Mouse (Mus musculus) stomach, embryonic 14.5 days (tissue): ENCODE data around the gene Ctdnep1. TPM values are rescaled to one million over a fixed set of nuclear protein-coding genes. Genes with fewer than 3 reads are reported as not detected.
"Not testable (repeated sequence)": the region's sequence is repeated elsewhere in the genome, so short reads cannot be mapped to it uniquely, and the experiment has no call there.

Experiments
- ATAC-seq: fragments of 200-750 bp; cut with Nextera tagmentation; 2 replicates; pipeline ENCODE4 v1.8.0; 2017; ENCODE audit warnings: low read depth, moderate TSS enrichment; ENCODE audit not compliant: insufficient number of reproducible peaks, insufficient read depth, low FRiP score
- H3K27ac ChIP-seq: fragments of 300-500 bp; sonication (generic); 2 replicates; pipeline ENCODE4 v1.5.1; 2014; ENCODE audit warnings: mild to moderate bottlenecking, low read length, moderate library complexity, mixed read lengths
- H3K27me3 ChIP-seq: fragments of 300-500 bp; sonication (generic); 2 replicates; pipeline ENCODE4 v1.6.1; 2014; ENCODE audit warnings: low read length, control low read depth, mixed read lengths; ENCODE audit not compliant: control insufficient read depth, insufficient read depth
- H3K36me3 ChIP-seq: fragments of 300-500 bp; sonication (generic); 2 replicates; pipeline ENCODE4 v1.6.1; 2014; ENCODE audit warnings: mild to moderate bottlenecking, control low read depth, low read length, moderate library complexity, mixed read lengths; ENCODE audit not compliant: control insufficient read depth, insufficient read depth
- H3K4me1 ChIP-seq: fragments of 300-500 bp; sonication (generic); 2 replicates; pipeline ENCODE4 v1.6.1; 2014; ENCODE audit warnings: low read length, control low read depth, mixed read lengths; ENCODE audit not compliant: control insufficient read depth, insufficient read depth
- H3K4me2 ChIP-seq: fragments of 300-500 bp; sonication (generic); replicated peaks from 2 replicates; pipeline ENCODE4 v1.6.1; 2014; ENCODE audit warnings: low read depth, low read length, control low read depth
- H3K4me3 ChIP-seq: fragments of 300-500 bp; sonication (generic); 2 replicates; pipeline ENCODE4 v1.5.1; 2014; ENCODE audit warnings: low read depth, low read length, control low read depth
- H3K9ac ChIP-seq: fragments of 300-500 bp; sonication (generic); replicated peaks from 2 replicates; pipeline ENCODE4 v1.6.1; 2014; ENCODE audit warnings: low read depth, mild to moderate bottlenecking, control low read depth, low read length, moderate library complexity, mixed read lengths
- H3K9me3 ChIP-seq: fragments of 300-500 bp; sonication (generic); 2 replicates; pipeline ENCODE4 v1.6.1; 2016; ENCODE audit warnings: low read depth, low read length, control low read depth; ENCODE audit not compliant: control insufficient read depth
- WGBS: fragments of 180-500 bp; shearing (Covaris S2); extraction: QIAGEN DNeasy Blood & Tissue Kit; methylation state at CpG from one replicate; pipeline ENCODE4 v1.1.7; 2014; 5-methylcytosine and 5-hydroxymethylcytosine counted together
- polyA plus RNA-seq: library from polyadenylated mRNA; unstranded; fragments of >200 nt; fragmentation: Nextera tagmentation; extraction: Ambion mirVana; gene quantifications from 2 replicates; pipeline ENCODE4 v1.2.1, GENCODE M21; 2014

Ctdnep1 gene
- polyA plus RNA-seq, 1 experiment from 2014 or later: 29.5 TPM

- H3K27me3 ChIP-seq, H3K36me3 ChIP-seq, H3K9ac ChIP-seq, H3K4me1 ChIP-seq, H3K9me3 ChIP-seq, ATAC-seq, H3K4me3 ChIP-seq, H3K4me2 ChIP-seq, H3K27ac ChIP-seq: not testable (repeated sequence)
- 71% methylated on average over 4 of the region's 4 CpGs for WGBS
Observed at GRCm38 (mm10) chr11:69955618-69956017, 25.3 kb upstream of the Ctdnep1 start.

- Histone ChIP-seq H3K4me2 (no peak overlapping the region), H3K27ac (no peak overlapping the region), H3K4me1 (no peaks in the 10 kb centered on the region), H3K4me3 (no peak overlapping the region), H3K9ac (no peak overlapping the region), H3K27me3 (no peaks in the 10 kb centered on the region), H3K9me3 (no peaks in the 10 kb centered on the region), H3K36me3 (no peaks in the 10 kb centered on the region)
- 78% methylated on average over 1 of the region's 1 CpGs for WGBS
- ATAC-seq: no peak
Observed at GRCm38 (mm10) chr11:69956218-69956617, 24.7 kb upstream of the Ctdnep1 start.

- H3K27ac ChIP-seq: no peak overlapping the region
- no peak overlapping the region for H3K4me3 ChIP-seq
- 31% methylated on average over 5 of the region's 5 CpGs for WGBS
- H3K4me2 ChIP-seq: no peak overlapping the region
- H3K9me3 ChIP-seq: no peaks in the 10 kb centered on the region
- H3K9ac ChIP-seq: no peak overlapping the region
- no peaks in the 10 kb centered on the region for H3K4me1 ChIP-seq
- ATAC-seq: no peak
- peaks cover 19% of the 10 kb centered on the region for H3K27me3 ChIP-seq
- H3K36me3 ChIP-seq: no peaks in the 10 kb centered on the region
Observed at GRCm38 (mm10) chr11:69960616-69961015, 20.3 kb upstream of the Ctdnep1 start.

- Histone ChIP-seq H3K4me3 (no peak overlapping the region), H3K9ac (no peak overlapping the region), H3K4me2 (no peak overlapping the region), H3K36me3 (no peaks in the 10 kb centered on the region), H3K9me3 (no peaks in the 10 kb centered on the region), H3K27ac (no peak overlapping the region), H3K27me3 (peaks cover 27% of the 10 kb centered on the region), H3K4me1 (0 out of 2 replicates have a peak, but pooled peaks cover 7% of the 10 kb centered on the region)
- 36% methylated on average over 5 of the region's 5 CpGs for WGBS
- ATAC-seq: no peak
Observed at GRCm38 (mm10) chr11:69961841-69962240, 19.1 kb upstream of the Ctdnep1 start.

- peaks cover 27% of the 10 kb centered on the region for H3K27me3 ChIP-seq
- no peaks in the 10 kb centered on the region for H3K9me3 ChIP-seq
- H3K4me3 ChIP-seq: peak within 1 kb of the TSS; percentile 46
- ATAC-seq: no peak
- peak within 1 kb of the TSS; percentile 35 for H3K4me2 ChIP-seq
- WGBS: 9% methylated on average over 24 of the region's 24 CpGs
- 0 out of 2 replicates have a peak, but pooled peaks cover 9% of the 10 kb centered on the region for H3K4me1 ChIP-seq
- peak within 1 kb of the TSS; percentile 60 for H3K9ac ChIP-seq
- H3K36me3 ChIP-seq: peaks cover 16% of the 10 kb centered on the region
- H3K27ac ChIP-seq: peak within 1 kb of the TSS; percentile 87
Observed at GRCm38 (mm10) chr11:69964650-69965270, 16.2 kb upstream of the Ctdnep1 start, which contains the start of gene Cldn7. Gene Cldn7 (plus strand): TSS chr11:69964779.

- H3K27me3 ChIP-seq: peaks cover 27% of the 10 kb centered on the region
- H3K4me3 ChIP-seq: peak overlapping the region; percentile 46
- H3K4me2 ChIP-seq: peak overlapping the region; percentile 59
- no peaks in the 10 kb centered on the region for H3K9me3 ChIP-seq
- H3K27ac ChIP-seq: peak overlapping the region; percentile 87
- WGBS: 3% methylated on average over 49 of the region's 49 CpGs
- H3K36me3 ChIP-seq: peaks cover 16% of the 10 kb centered on the region
- H3K9ac ChIP-seq: peak overlapping the region; percentile 60
- 0 out of 2 replicates have a peak, but pooled peaks cover 9% of the 10 kb centered on the region for H3K4me1 ChIP-seq
- peak; percentile 71 for ATAC-seq
Observed at GRCm38 (mm10) chr11:69965271-69966005, 15.5 kb upstream of the Ctdnep1 start.

GRCm38 (mm10) chr11:69966006-69966859 is 14.7 kb upstream of the Ctdnep1 start:
- Histone ChIP-seq H3K4me2 (peak overlapping the region; percentile 59), H3K27me3 (peaks cover 27% of the 10 kb centered on the region), H3K9me3 (no peaks in the 10 kb centered on the region), H3K36me3 (peaks cover 16% of the 10 kb centered on the region), H3K4me3 (peak overlapping the region; percentile 46), H3K4me1 (0 out of 2 replicates have a peak, but pooled peaks cover 9% of the 10 kb centered on the region), H3K27ac (peak overlapping the region; percentile 87), H3K9ac (peak overlapping the region; percentile 60)
- 3% methylated on average over 57 of the region's 59 CpGs for WGBS
- ATAC-seq: peak; percentile 77
